Mouse (Mus musculus) ES-E14 (cell line): ENCODE measurements at regions not wholly inside any gene's neighbourhood (a gene's known extent, or its start where the extent isn't known, plus 50 kb on each side); places are given as distances from the start of the nearest gene placed in this dataset.

Experiments
- CHD2 ChIP-seq: IDR thresholded peaks from 2 replicates; pipeline ENCODE4 v1.6.1; 2014; ENCODE audit warnings: mild to moderate bottlenecking, low read depth, low read length, inconsistent platforms
- HCFC1 ChIP-seq: IDR thresholded peaks from 2 replicates; pipeline ENCODE4 v1.6.1; 2012; ENCODE audit warnings: low read length, inconsistent platforms, borderline replicate concordance; ENCODE audit not compliant: insufficient read depth
- MAFK ChIP-seq: IDR thresholded peaks from 2 replicates; pipeline ENCODE4 v1.6.1; 2014; ENCODE audit warnings: mild to moderate bottlenecking, low read depth, low read length, inconsistent platforms; ENCODE audit not compliant: insufficient read depth
- ZC3H11A ChIP-seq: IDR thresholded peaks from 2 replicates; pipeline ENCODE4 v1.6.1; 2012; ENCODE audit warnings: low read depth, mild to moderate bottlenecking, inconsistent platforms, low read length, borderline replicate concordance
- ZNF384 ChIP-seq: IDR thresholded peaks from 2 replicates; pipeline ENCODE4 v1.6.1; 2012; ENCODE audit warnings: low read depth, low read length, inconsistent platforms

DNA sequence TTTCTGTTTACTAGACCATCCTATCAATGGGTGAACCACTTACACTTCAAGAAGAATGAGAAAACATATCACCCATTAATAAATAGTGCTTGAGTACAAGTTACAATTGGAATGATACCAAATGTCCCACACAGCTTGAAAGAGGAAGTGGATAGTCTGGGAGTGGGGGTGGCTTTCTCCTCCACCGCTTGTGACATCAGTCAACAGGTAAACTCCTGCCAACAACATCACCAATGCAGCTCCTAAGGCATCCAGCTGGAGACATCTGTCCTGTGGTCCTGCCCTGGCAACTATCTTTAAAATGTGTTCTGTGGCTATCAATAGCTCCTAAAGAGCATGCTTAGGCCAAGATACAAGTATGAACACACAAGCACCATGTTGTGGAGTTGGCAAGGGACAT, 233.7 kb upstream of the Jade1 start:
- no peak for TF ChIP-seq CHD2
- TF ChIP-seq HCFC1: no peak
- TF ChIP-seq ZNF384: no peak
- no peak for TF ChIP-seq ZC3H11A
- no peak for TF ChIP-seq MAFK
